Mouse (Mus musculus): ENCODE measurements around the gene Ubap2.

GRCm38 (mm10) chr4:41205751-41206150 is 69.2 kb downstream of the Ubap2 start:
- TF ChIP-seq CTCF (conservative IDR thresholded peaks at IDR 0.05; ENCODE audit: insufficient read depth, insufficient read length, low read depth, low read length) (no peak), POLR2A (IDR thresholded peaks at IDR 0.05; ENCODE audit: low read depth, low read length) (no peak)

All from kidney, adult 2 months (tissue).